Mouse (Mus musculus): ENCODE results near the gene Fam71e1.

- TF ChIP-seq CTCF (IDR thresholded peaks at IDR 0.05; ENCODE audit: low read depth) (no peak), EP300 (optimal IDR thresholded peaks at IDR 0.05) (no peak)
Observed at GRCm38 (mm10) chr7:44463056-44463425, 33.3 kb upstream of the Fam71e1 start.
